Comparison of ENCODE assay signal across 8 mouse cellular contexts in genomic region chr1:133385506-133385905, GRCm38 (mm10). TPM values are rescaled to one million over a fixed set of nuclear protein-coding genes. Genes with fewer than 3 reads are reported as not detected.
DNase-seq lines count a peak whose midpoint lies in the region; ATAC-seq lines count a peak whose summit lies in the region.

No protein-coding gene starts in this region.

- peak overlapping the region; percentile 38 for H3K4me2 ChIP-seq in embryonic facial prominence, embryonic 14.5 days (ENCODE audit: low read depth, low read length)
- H3K4me2 ChIP-seq in heart, embryonic 11.5 days, result peak overlapping the region; percentile 43
- no peak overlapping the region for H3K4me2 ChIP-seq in neural tube, embryonic 14.5 days (ENCODE audit: low read depth, low read length)

- 28% methylated on average over 9 of the region's 9 CpGs for WGBS in embryonic facial prominence, embryonic 14.5 days
- WGBS in heart, embryonic 11.5 days (ENCODE audit: insufficient replicate concordance), result 24% methylated on average over 9 of the region's 9 CpGs
- 47% methylated on average over 9 of the region's 9 CpGs for WGBS in neural tube, embryonic 14.5 days

- H3K27ac ChIP-seq in embryonic facial prominence, embryonic 14.5 days (replicated peaks; ENCODE audit: low read depth, low read length), result no peak overlapping the region
- H3K27ac ChIP-seq in heart, embryonic 11.5 days (ENCODE audit: low read depth, low read length), result no peak overlapping the region
- 0 out of 2 replicates have a peak overlapping the region, but pooled peaks have one; percentile 10 for H3K27ac ChIP-seq in neural tube, embryonic 14.5 days (ENCODE audit: low read depth, low read length)

- no peaks in the 10 kb centered on the region for H3K9me3 ChIP-seq in embryonic facial prominence, embryonic 14.5 days (ENCODE audit: control insufficient read depth, low read length)
- H3K9me3 ChIP-seq in heart, embryonic 11.5 days (replicated peaks; ENCODE audit: control insufficient read depth, low read length), result no peaks in the 10 kb centered on the region
- H3K9me3 ChIP-seq in neural tube, embryonic 14.5 days (ENCODE audit: control insufficient read depth, low read length), result no peaks in the 10 kb centered on the region

- no peaks in the 10 kb centered on the region for H3K4me1 ChIP-seq in embryonic facial prominence, embryonic 14.5 days (ENCODE audit: control insufficient read depth, insufficient read depth, low read length)
- H3K4me1 ChIP-seq in heart, embryonic 11.5 days (ENCODE audit: control insufficient read depth, insufficient read depth, low read length), result peaks cover 5% of the 10 kb centered on the region
- no peaks in the 10 kb centered on the region for H3K4me1 ChIP-seq in neural tube, embryonic 14.5 days (ENCODE audit: control insufficient read depth, insufficient read depth, low read length)

- 0 out of 2 replicates have a peak, but pooled peaks cover 5% of the 10 kb centered on the region for H3K36me3 ChIP-seq in embryonic facial prominence, embryonic 14.5 days (ENCODE audit: control insufficient read depth, insufficient read depth, low read length)
- H3K36me3 ChIP-seq in heart, embryonic 11.5 days (ENCODE audit: control insufficient read depth, insufficient read depth, low read length), result no peaks in the 10 kb centered on the region
- H3K36me3 ChIP-seq in neural tube, embryonic 14.5 days (ENCODE audit: control insufficient read depth, insufficient read depth, low read length), result no peaks in the 10 kb centered on the region

- no peaks in the 10 kb centered on the region for H3K27me3 ChIP-seq in embryonic facial prominence, embryonic 14.5 days (replicated peaks; ENCODE audit: control insufficient read depth, insufficient read depth, low read length)
- no peaks in the 10 kb centered on the region for H3K27me3 ChIP-seq in heart, embryonic 11.5 days (ENCODE audit: control insufficient read depth, insufficient read depth, low read length)
- H3K27me3 ChIP-seq in neural tube, embryonic 14.5 days (ENCODE audit: control insufficient read depth, insufficient read depth, low read length), result no peaks in the 10 kb centered on the region

- H3K9ac ChIP-seq in embryonic facial prominence, embryonic 14.5 days (ENCODE audit: low read depth, low read length), result peak overlapping the region; percentile 30
- peak overlapping the region; percentile 52; the same call in 1 of the 2 replicates for H3K9ac ChIP-seq in heart, embryonic 11.5 days (ENCODE audit: low read depth, low read length)
- peak overlapping the region; percentile 32; the same call in 1 of the 2 replicates for H3K9ac ChIP-seq in neural tube, embryonic 14.5 days (replicated peaks; ENCODE audit: low read depth, low read length)

- peak; percentile 38; the same call in 1 of the 2 replicates for ATAC-seq in embryonic facial prominence, embryonic 14.5 days (ENCODE audit: low read depth)
- ATAC-seq in heart, embryonic 11.5 days (replicated peaks; ENCODE audit: insufficient number of reproducible peaks, low FRiP score, low TSS enrichment), result no peak
- ATAC-seq in neural tube, embryonic 14.5 days (ENCODE audit: low read depth), result 0 out of 2 replicates have a peak, but pooled peaks have one; percentile 25

- H3K4me3 ChIP-seq in embryonic facial prominence, embryonic 14.5 days (ENCODE audit: low read depth, low read length), result peak overlapping the region; percentile 8; the same call in 1 of the 2 replicates
- H3K4me3 ChIP-seq in heart, embryonic 11.5 days (ENCODE audit: low read depth, low read length), result no peak overlapping the region
- H3K4me3 ChIP-seq in neural tube, embryonic 14.5 days (ENCODE audit: low read depth, low read length), result no peak overlapping the region

- DNase-seq in CD8-positive naive resting alpha-beta T cell, adult 2 months (ENCODE audit: low read depth in 2 of 2, low spot score in 2 of 2), result peak; percentile 64 to 74
- DNase-seq in adipocyte (ENCODE audit: low spot score), result peak; percentile 41
- DNase-seq in embryonic facial prominence, embryonic 14.5 days (ENCODE audit: low spot score), result peak; percentile 80
- DNase-seq in kidney, postnatal 36 days, result peak; percentile 74 to 89
- DNase-seq in lung, adult 18-20 months, result peak; percentile 73 to 80
- peak; percentile 74 for DNase-seq in urinary bladder, postnatal 25 days (ENCODE audit: low spot score)

RNA-seq across cellular contexts. Expression of gene Etnk2, which starts 22.1 kb away (rescaled TPM):
- 3.3 and 3.4 TPM in 2 replicates for polyA plus RNA-seq in embryonic facial prominence, embryonic 14.5 days (2014; fragmentation: Nextera tagmentation; extraction: Ambion mirVana)
- polyA plus RNA-seq in heart, embryonic 11.5 days (2014; fragmentation: Nextera tagmentation; extraction: Ambion mirVana), result 1.5 TPM in 2 replicates
- 15.4 and 21.6 TPM in 2 replicates for polyA plus RNA-seq in neural tube, embryonic 14.5 days (2014; fragmentation: Nextera tagmentation; extraction: Ambion mirVana)

RNA-seq across cellular contexts. Expression of gene Ren1, which starts 35.2 kb away (rescaled TPM):
- 5.9 and 6.6 TPM in 2 replicates for polyA plus RNA-seq in embryonic facial prominence, embryonic 14.5 days (2014; fragmentation: Nextera tagmentation; extraction: Ambion mirVana)
- not detected in 2 replicates for polyA plus RNA-seq in heart, embryonic 11.5 days (2014; fragmentation: Nextera tagmentation; extraction: Ambion mirVana)
- polyA plus RNA-seq in neural tube, embryonic 14.5 days (2014; fragmentation: Nextera tagmentation; extraction: Ambion mirVana), result 0.39 and 0.83 TPM in 2 replicates

RNA-seq across cellular contexts. Expression of gene Sox13, which starts 38.7 kb away (rescaled TPM):
- polyA plus RNA-seq in embryonic facial prominence, embryonic 14.5 days (2014; fragmentation: Nextera tagmentation; extraction: Ambion mirVana), result 5.4 and 6.6 TPM in 2 replicates
- polyA plus RNA-seq in heart, embryonic 11.5 days (2014; fragmentation: Nextera tagmentation; extraction: Ambion mirVana), result 3.3 and 3.7 TPM in 2 replicates
- polyA plus RNA-seq in neural tube, embryonic 14.5 days (2014; fragmentation: Nextera tagmentation; extraction: Ambion mirVana), result 4.0 and 5.2 TPM in 2 replicates
